Mouse (Mus musculus) Patski (cell line): ENCODE measurements around the gene Gars. TPM values are rescaled to one million over a fixed set of nuclear protein-coding genes. Genes with fewer than 3 reads are reported as not detected.

Experiments
- ATAC-seq: fragments of 100-300 bp; one replicate; pipeline ENCODE4 v1.8.0; 2021
- CTCF ChIA-PET: fragments of 350-600 bp; sonication (Branson Sonifier 250); formaldehyde crosslinking; loops from one replicate; lab custom pipeline; 2022; ENCODE audit warnings: inconsistent platforms; lab: Charles Lee
- POLR2A ChIA-PET: fragments of 350-600 bp; sonication (Branson Sonifier 250); formaldehyde crosslinking; loops from one replicate; lab custom pipeline; 2022; ENCODE audit warnings: antibody characterized with exemption, inconsistent platforms; lab: Charles Lee
- DNase-seq: peaks from one replicate; pipeline ENCODE4 v3.0.0-alpha.2; 2011; ENCODE audit warnings: low read depth, low spot score
- H3K27me3 ChIP-seq: fragments of 371-371 bp; one replicate; pipeline ENCODE4 v1.5.1; 2021
- CTCF ChIP-seq: fragments of 100-300 bp; IDR thresholded peaks from one replicate; pipeline ENCODE4 v1.5.1; 2021
- in situ Hi-C: fragments of 300-500 bp; cut with MboI; formaldehyde crosslinking; loops from 3 replicates; pipeline ENCODE4 v1.11.1; 2018; ENCODE audit warnings: low pct_unique_long_range_greater_than_20kb, mixed read lengths
- polyA plus RNA-seq: library from polyadenylated mRNA; unstranded; gene quantifications from one replicate; pipeline ENCODE4 v1.2.3, GENCODE M21; 2021

The Gars gene
- polyA plus RNA-seq, 1 experiment from 2014 or later = 279 TPM

GRCm38 (mm10) chr6:55027642-55028041 lies 10.2 kb upstream of the Gars start:
- in situ Hi-C loops = no loop called here
- POLR2A ChIA-PET = no interaction called here
- no peak for ATAC-seq

GRCm38 (mm10) chr6:55036731-55037130 lies 1.1 kb upstream of the Gars start:
- ChIA-PET POLR2A (no interaction called here), CTCF (no interaction called here)
- DNase-seq = no peak
- TF ChIP-seq CTCF = no peak
- H3K27me3 ChIP-seq = no peaks in the 10 kb centered on the region
- in situ Hi-C loops = no loop called here
- ATAC-seq = no peak

More at GRCm38 (mm10) chr6:55027642-55028041, 10.2 kb upstream of the Gars start:
- no peaks in the 10 kb centered on the region for H3K27me3 ChIP-seq
- TF ChIP-seq CTCF = no peak
- CTCF ChIA-PET = interaction anchor here (3.5 kb wide), 1 partner anchor 10 kb away, joined by 27 read pairs; no protein-coding TSS in a partner anchor
- DNase-seq = no peak

GRCm38 (mm10) chr6:55038671-55039445 lies 1.1 kb downstream of the Gars start:
- H3K27me3 ChIP-seq = no peaks in the 10 kb centered on the region
- ChIA-PET POLR2A (interaction anchor here (0.8 to 1.3 kb wide), 2 partner anchors 16 to 36 kb away, joined by 3 to 4 read pairs; no protein-coding TSS in a partner anchor), CTCF (interaction anchor here (1.6 kb wide), 1 partner anchor 22 kb away, joined by 15 read pairs; no protein-coding TSS in a partner anchor)
- DNase-seq (no peak), ATAC-seq (peak; percentile 42)
- in situ Hi-C loops = no loop called here
- peak; percentile 19 for TF ChIP-seq CTCF

- no peaks in the 10 kb centered on the region for H3K27me3 ChIP-seq
- POLR2A ChIA-PET = interaction anchor here (1.3 kb wide), 1 partner anchor 15 kb away, joined by 4 read pairs; no protein-coding TSS in a partner anchor
- DNase-seq (no peak), ATAC-seq (no peak)
- CTCF ChIA-PET = interaction anchor here (3.5 kb wide), 1 partner anchor 12 kb away, joined by 14 read pairs; no protein-coding TSS in a partner anchor
- no peak for TF ChIP-seq CTCF
- in situ Hi-C loops = no loop called here
Observed at GRCm38 (mm10) chr6:55039446-55039783, 1.6 kb downstream of the Gars start.

- no peak for ATAC-seq
- POLR2A ChIA-PET = no interaction called here
- in situ Hi-C loops = no loop called here
- DNase-seq = no peak
- TF ChIP-seq CTCF = no peak
- CTCF ChIA-PET = interaction anchor here (1.8 to 3.5 kb wide), 2 partner anchors 11 to 23 kb away, joined by 9 to 14 read pairs; no protein-coding TSS in a partner anchor
- no peaks in the 10 kb centered on the region for H3K27me3 ChIP-seq
Observed at GRCm38 (mm10) chr6:55040031-55040430, 2.2 kb downstream of the Gars start.

GRCm38 (mm10) chr6:55043206-55043605 lies 5.4 kb downstream of the Gars start:
- POLR2A ChIA-PET = no interaction called here
- no peak for ATAC-seq
- no peak for DNase-seq

GRCm38 (mm10) chr6:55044542-55044941 lies 6.7 kb downstream of the Gars start:
- H3K27me3 ChIP-seq = no peaks in the 10 kb centered on the region
- no peak for ATAC-seq
- CTCF ChIA-PET = interaction anchor here (1.2 to 2.3 kb wide), 2 partner anchors 27 to 28 kb away, joined by 3 to 8 read pairs; no protein-coding TSS in a partner anchor
- in situ Hi-C loops = no loop called here
- POLR2A ChIA-PET = no interaction called here
- no peak for DNase-seq
- no peak for TF ChIP-seq CTCF

More at GRCm38 (mm10) chr6:55043206-55043605, 5.4 kb downstream of the Gars start:
- no peaks in the 10 kb centered on the region for H3K27me3 ChIP-seq
- CTCF ChIA-PET = interaction anchor here (1.0 kb wide), 1 partner anchor 26 kb away, joined by 3 read pairs; no protein-coding TSS in a partner anchor
- no peak for TF ChIP-seq CTCF
- in situ Hi-C loops = no loop called here

GRCm38 (mm10) chr6:55045326-55045725 lies 7.5 kb downstream of the Gars start:
- DNase-seq (no peak), ATAC-seq (no peak)
- in situ Hi-C loops = no loop called here
- H3K27me3 ChIP-seq = no peaks in the 10 kb centered on the region
- ChIA-PET CTCF (interaction anchor here (1.0 to 2.3 kb wide), 3 partner anchors 11 to 28 kb away, joined by 3 to 8 read pairs (median 3); no protein-coding TSS in a partner anchor), POLR2A (no interaction called here)
- no peak for TF ChIP-seq CTCF

- ChIA-PET CTCF (no interaction called here), POLR2A (no interaction called here)
- DNase-seq = no peak
- TF ChIP-seq CTCF = no peak
- no peaks in the 10 kb centered on the region for H3K27me3 ChIP-seq
- in situ Hi-C loops = no loop called here
- no peak for ATAC-seq
Observed at GRCm38 (mm10) chr6:55049186-55049585, 11.4 kb downstream of the Gars start.

- no peak for DNase-seq
- CTCF ChIA-PET = interaction anchor here (0.8 to 1.3 kb wide), 3 partner anchors 11 to 43 kb away, joined by 3 to 4 read pairs (median 3); no protein-coding TSS in a partner anchor
- ATAC-seq = no peak
- H3K27me3 ChIP-seq = no peaks in the 10 kb centered on the region
- POLR2A ChIA-PET = interaction anchor here (0.7 to 1.3 kb wide), 2 partner anchors 16 to 21 kb away, joined by 3 to 4 read pairs; no protein-coding TSS in a partner anchor
- in situ Hi-C loops = no loop called here
- TF ChIP-seq CTCF = no peak
Observed at GRCm38 (mm10) chr6:55054491-55054890, 16.7 kb downstream of the Gars start.

GRCm38 (mm10) chr6:55057427-55057826 lies 19.6 kb downstream of the Gars start:
- H3K27me3 ChIP-seq = no peaks in the 10 kb centered on the region
- no peak for DNase-seq
- no peak for ATAC-seq
- in situ Hi-C loops = no loop called here
- CTCF ChIA-PET = no interaction called here
- POLR2A ChIA-PET = no interaction called here
- no peak for TF ChIP-seq CTCF
